Mouse (Mus musculus) layer of hippocampus, postnatal 14 days (tissue): ENCODE data around the gene Gm20547. TPM values are rescaled to one million over a fixed set of nuclear protein-coding genes. Genes with fewer than 3 reads are reported as not detected.

Experiments used
- microRNA-seq, 2 experiments: library from miRNA; unstranded; fragments of <30 nt; microRNA quantifications; one replicate each; pipeline ENCODE4 v1.2.0; 2021
- total RNA-seq, 2 experiments: library from RNA; stranded (reverse); gene quantifications; 2 replicates each; pipeline ENCODE4 v1.2.3; 2021

Gene Gm20547
- total RNA-seq, 2 experiments from 2014 or later, result not detected

Small RNAs within 50 kb of the gene (microRNA-seq; reads per million reads assigned to microRNA genes)
- gene Mir6970 (4.5 to 5.2 reads per million in 2 experiments), gene Mir6971 (2.8 to 4.5 reads per million in 2 experiments), gene Mir6972 (0 reads per million in 2 experiments)

Other genes with a start within 250 kb of the Gm20547 start
- 10 to 100 TPM; 16.0 to 17.1 TPM for gene Fkbpl, start 237.3 kb downstream of the Gm20547 start, total RNA-seq
- gene Atf6b, start 234.9 kb downstream of the Gm20547 start, total RNA-seq, result 10 to 100 TPM; 80.0 to 81.9 TPM
- 1 to 10 TPM; 4.6 to 5.4 TPM for gene Tnxb, start 211.5 kb downstream of the Gm20547 start, total RNA-seq
- gene C4b, start 138.2 kb downstream of the Gm20547 start, total RNA-seq, result 10 to 100 TPM; 11.6 to 14.0 TPM
- not detected for gene Cyp21a1, start 77.5 kb downstream of the Gm20547 start, total RNA-seq
- gene Stk19, start 45.1 kb downstream of the Gm20547 start, total RNA-seq, result 10 to 100 TPM; 59.6 to 62.9 TPM
- gene Dxo, start 45.0 kb downstream of the Gm20547 start, total RNA-seq, result 10 to 100 TPM; 35.9 to 39.3 TPM
- 10 to 100 TPM; 70.8 to 76.4 TPM for gene Skiv2l, start 31.8 kb downstream of the Gm20547 start, total RNA-seq
- 10 to 100 TPM; 29.6 to 30.9 TPM for gene Nelfe, start 31.7 kb downstream of the Gm20547 start, total RNA-seq
- under 1 TPM in 1 of 2 experiments, not detected in 1; 0.23 TPM for gene Cfb, start 19.5 kb downstream of the Gm20547 start, total RNA-seq
- gene Zbtb12, start 2.6 kb downstream of the Gm20547 start, total RNA-seq, result 1 to 10 TPM; 6.4 to 8.1 TPM
- gene C2, start 16.2 kb upstream of the Gm20547 start, total RNA-seq, result 1 to 10 TPM; 2.0 to 3.7 TPM
- gene Ehmt2, start 16.4 kb upstream of the Gm20547 start, total RNA-seq, result 100 to 1,000 TPM; 168 to 173 TPM
- under 1 TPM; 0.18 to 0.38 TPM for gene Slc44a4, start 32.4 kb upstream of the Gm20547 start, total RNA-seq
- gene Neu1, start 49.2 kb upstream of the Gm20547 start, total RNA-seq, result 10 to 100 TPM; 31.9 to 32.9 TPM
- 10 to 100 TPM; 12.5 TPM for gene Hspa1b, start 77.2 kb upstream of the Gm20547 start, total RNA-seq
- gene Gm20481, start 87.9 kb upstream of the Gm20547 start, total RNA-seq, result not detected
- gene Hspa1a, start 90.1 kb upstream of the Gm20547 start, total RNA-seq, result 10 to 100 TPM; 12.4 to 13.1 TPM
- gene Hspa1l, start 90.7 kb upstream of the Gm20547 start, total RNA-seq, result under 1 TPM; 0.38 to 0.44 TPM
- gene Lsm2, start 99.8 kb upstream of the Gm20547 start, total RNA-seq, result 10 to 100 TPM; 19.4 to 25.0 TPM
- gene Vars, start 118.9 kb upstream of the Gm20547 start, total RNA-seq, result 10 to 100 TPM; 52.9 to 55.9 TPM
- gene Vwa7, start 134.5 kb upstream of the Gm20547 start, total RNA-seq, result under 1 TPM; 0.14 to 0.21 TPM
- gene Sapcd1, start 146.0 kb upstream of the Gm20547 start, total RNA-seq, result 1 to 10 TPM; 1.8 to 2.6 TPM
- 1 to 10 TPM in 1 of 2 experiments, under 1 TPM in 1; 0.79 to 1.9 TPM for gene Msh5, start 164.7 kb upstream of the Gm20547 start, total RNA-seq
- gene Clic1, start 167.9 kb upstream of the Gm20547 start, total RNA-seq, result 10 to 100 TPM; 11.7 to 14.8 TPM
- 10 to 100 TPM; 26.4 to 33.1 TPM for gene Ddah2, start 177.0 kb upstream of the Gm20547 start, total RNA-seq
- gene Ly6g6c, start 183.3 kb upstream of the Gm20547 start, total RNA-seq, result not detected
- gene Mpig6b, start 184.1 kb upstream of the Gm20547 start, total RNA-seq, result not detected
- 1 to 10 TPM; 1.6 to 1.8 TPM for gene Ly6g6e, start 194.9 kb upstream of the Gm20547 start, total RNA-seq
- gene Ly6g6d, start 196.0 kb upstream of the Gm20547 start, total RNA-seq, result 1 to 10 TPM; 1.2 to 2.6 TPM
- not detected for gene Ly6g6f, start 203.6 kb upstream of the Gm20547 start, total RNA-seq
- gene Abhd16a, start 207.2 kb upstream of the Gm20547 start, total RNA-seq, result 10 to 100 TPM; 88.8 to 93.0 TPM
- gene Ly6g5c, start 226.2 kb upstream of the Gm20547 start, total RNA-seq, result not detected
- under 1 TPM; 0.67 to 0.74 TPM for gene Ly6g5b, start 233.4 kb upstream of the Gm20547 start, total RNA-seq
- gene Gpank1, start 239.4 kb upstream of the Gm20547 start, total RNA-seq, result 10 to 100 TPM; 10.2 to 13.2 TPM
- 100 to 1,000 TPM; 174 to 179 TPM for gene Csnk2b, start 240.0 kb upstream of the Gm20547 start, total RNA-seq
- gene D17H6S53E, start 244.3 kb upstream of the Gm20547 start, total RNA-seq, result 10 to 100 TPM; 20.8 to 26.1 TPM